Mouse (Mus musculus): ENCODE measurements around the gene Idh2. TPM values are rescaled to one million over a fixed set of nuclear protein-coding genes. Genes with fewer than 3 reads are reported as not detected.

The Idh2 gene
- polyA plus RNA-seq, 1 experiment, result 178 TPM

GRCm38 (mm10) chr7:80143331-80144273, 28.4 kb upstream of the Idh2 start:
- H3K4me3 ChIP-seq (ENCODE audit: low read depth, low read length), result peak overlapping the region; percentile 34
- no peak for TF ChIP-seq EP300 (IDR thresholded peaks at IDR 0.05; ENCODE audit: insufficient read depth, low read depth, low read length)
- TF ChIP-seq CTCF (IDR thresholded peaks at IDR 0.05; ENCODE audit: low read depth, low read length), result no peak
- no peak for TF ChIP-seq POLR2A (IDR thresholded peaks at IDR 0.05; ENCODE audit: insufficient read depth, low read length)

GRCm38 (mm10) chr7:80140815-80141214, 25.6 kb upstream of the Idh2 start:
- H3K27me3 ChIP-seq (ENCODE audit: control insufficient read depth, insufficient read depth, low read length, poor library complexity, severe bottlenecking), result no peaks in the 10 kb centered on the region
- H3K9ac ChIP-seq (ENCODE audit: low read depth, poor library complexity, severe bottlenecking), result 0 out of 2 replicates have a peak overlapping the region, but pooled peaks have one; percentile 18
- no peak overlapping the region for H3K27ac ChIP-seq (ENCODE audit: insufficient read depth, low read length)

More at GRCm38 (mm10) chr7:80143331-80144273, 28.4 kb upstream of the Idh2 start:
- H3K27ac ChIP-seq (ENCODE audit: insufficient read depth, low read length), result peak overlapping the region; percentile 80
- no peaks in the 10 kb centered on the region for H3K9me3 ChIP-seq (replicated peaks; ENCODE audit: control insufficient read depth, insufficient read depth, low read length, poor library complexity, severe bottlenecking)
- no peaks in the 10 kb centered on the region for H3K27me3 ChIP-seq (ENCODE audit: control insufficient read depth, insufficient read depth, low read length, poor library complexity, severe bottlenecking)
- H3K36me3 ChIP-seq (ENCODE audit: control insufficient read depth, insufficient read depth, low read length, poor library complexity, severe bottlenecking), result no peaks in the 10 kb centered on the region
- H3K4me1 ChIP-seq (ENCODE audit: control insufficient read depth, insufficient read depth, low read length), result peaks cover 8% of the 10 kb centered on the region
- H3K9ac ChIP-seq (ENCODE audit: low read depth, poor library complexity, severe bottlenecking), result peak overlapping the region; percentile 68

GRCm38 (mm10) chr7:80138375-80138774, 23.2 kb upstream of the Idh2 start:
- no peaks in the 10 kb centered on the region for H3K36me3 ChIP-seq (ENCODE audit: control insufficient read depth, insufficient read depth, low read length, poor library complexity, severe bottlenecking)
- no peak for TF ChIP-seq POLR2A (IDR thresholded peaks at IDR 0.05; ENCODE audit: insufficient read depth, low read length)
- TF ChIP-seq EP300 (IDR thresholded peaks at IDR 0.05; ENCODE audit: insufficient read depth, low read depth, low read length), result no peak
- no peak for TF ChIP-seq CTCF (IDR thresholded peaks at IDR 0.05; ENCODE audit: low read depth, low read length)

More at GRCm38 (mm10) chr7:80140815-80141214, 25.6 kb upstream of the Idh2 start:
- Histone ChIP-seq H3K36me3 (ENCODE audit: control insufficient read depth, insufficient read depth, low read length, poor library complexity, severe bottlenecking) (no peaks in the 10 kb centered on the region), H3K9me3 (replicated peaks; ENCODE audit: control insufficient read depth, insufficient read depth, low read length, poor library complexity, severe bottlenecking) (no peaks in the 10 kb centered on the region; the same call in 1 of the 2 replicates), H3K4me1 (ENCODE audit: control insufficient read depth, insufficient read depth, low read length) (peaks cover 8% of the 10 kb centered on the region), H3K4me3 (ENCODE audit: low read depth, low read length) (no peak overlapping the region)
- peak; percentile 88 for TF ChIP-seq CTCF (IDR thresholded peaks at IDR 0.05; ENCODE audit: low read depth, low read length)
- no peak for TF ChIP-seq EP300 (IDR thresholded peaks at IDR 0.05; ENCODE audit: insufficient read depth, low read depth, low read length)
- TF ChIP-seq POLR2A (IDR thresholded peaks at IDR 0.05; ENCODE audit: insufficient read depth, low read length), result no peak

GRCm38 (mm10) chr7:80135173-80135532, 20.0 kb upstream of the Idh2 start:
- Histone ChIP-seq H3K36me3 (ENCODE audit: control insufficient read depth, insufficient read depth, low read length, poor library complexity, severe bottlenecking) (no peaks in the 10 kb centered on the region), H3K4me1 (ENCODE audit: control insufficient read depth, insufficient read depth, low read length) (no peaks in the 10 kb centered on the region), H3K27ac (ENCODE audit: insufficient read depth, low read length) (no peak overlapping the region), H3K4me3 (ENCODE audit: low read depth, low read length) (no peak overlapping the region), H3K9ac (ENCODE audit: low read depth, poor library complexity, severe bottlenecking) (no peak overlapping the region), H3K9me3 (replicated peaks; ENCODE audit: control insufficient read depth, insufficient read depth, low read length, poor library complexity, severe bottlenecking) (no peaks in the 10 kb centered on the region; the same call in 1 of the 2 replicates), H3K27me3 (ENCODE audit: control insufficient read depth, insufficient read depth, low read length, poor library complexity, severe bottlenecking) (no peaks in the 10 kb centered on the region)
- no peak for TF ChIP-seq EP300 (IDR thresholded peaks at IDR 0.05; ENCODE audit: insufficient read depth, low read depth, low read length)
- no peak for TF ChIP-seq POLR2A (IDR thresholded peaks at IDR 0.05; ENCODE audit: insufficient read depth, low read length)
- no peak for TF ChIP-seq CTCF (IDR thresholded peaks at IDR 0.05; ENCODE audit: low read depth, low read length)

More at GRCm38 (mm10) chr7:80138375-80138774, 23.2 kb upstream of the Idh2 start:
- Histone ChIP-seq H3K9me3 (replicated peaks; ENCODE audit: control insufficient read depth, insufficient read depth, low read length, poor library complexity, severe bottlenecking) (no peaks in the 10 kb centered on the region; the same call in 1 of the 2 replicates), H3K27me3 (ENCODE audit: control insufficient read depth, insufficient read depth, low read length, poor library complexity, severe bottlenecking) (no peaks in the 10 kb centered on the region), H3K4me1 (ENCODE audit: control insufficient read depth, insufficient read depth, low read length) (peaks cover 1% of the 10 kb centered on the region), H3K9ac (ENCODE audit: low read depth, poor library complexity, severe bottlenecking) (no peak overlapping the region), H3K4me3 (ENCODE audit: low read depth, low read length) (no peak overlapping the region), H3K27ac (ENCODE audit: insufficient read depth, low read length) (no peak overlapping the region)

- Histone ChIP-seq H3K27me3 (ENCODE audit: control insufficient read depth, insufficient read depth, low read length, poor library complexity, severe bottlenecking) (no peaks in the 10 kb centered on the region), H3K9me3 (replicated peaks; ENCODE audit: control insufficient read depth, insufficient read depth, low read length, poor library complexity, severe bottlenecking) (no peaks in the 10 kb centered on the region; the same call in 1 of the 2 replicates), H3K27ac (ENCODE audit: insufficient read depth, low read length) (no peak overlapping the region), H3K36me3 (ENCODE audit: control insufficient read depth, insufficient read depth, low read length, poor library complexity, severe bottlenecking) (no peaks in the 10 kb centered on the region), H3K4me1 (ENCODE audit: control insufficient read depth, insufficient read depth, low read length) (no peaks in the 10 kb centered on the region), H3K9ac (ENCODE audit: low read depth, poor library complexity, severe bottlenecking) (no peak overlapping the region), H3K4me3 (ENCODE audit: low read depth, low read length) (no peak overlapping the region)
- TF ChIP-seq CTCF (IDR thresholded peaks at IDR 0.05; ENCODE audit: low read depth, low read length) (no peak), EP300 (IDR thresholded peaks at IDR 0.05; ENCODE audit: insufficient read depth, low read depth, low read length) (no peak), POLR2A (IDR thresholded peaks at IDR 0.05; ENCODE audit: insufficient read depth, low read length) (no peak)
Observed at GRCm38 (mm10) chr7:80134454-80135172, 19.4 kb upstream of the Idh2 start.

Measured in ES-Bruce4 (cell line).